Mouse (Mus musculus): ENCODE measurements around the gene Megf8.
"Not testable (repeated sequence)": the region's sequence is repeated elsewhere in the genome, so short reads cannot be mapped to it uniquely, and the experiment has no call there.

Gene Megf8

DNA sequence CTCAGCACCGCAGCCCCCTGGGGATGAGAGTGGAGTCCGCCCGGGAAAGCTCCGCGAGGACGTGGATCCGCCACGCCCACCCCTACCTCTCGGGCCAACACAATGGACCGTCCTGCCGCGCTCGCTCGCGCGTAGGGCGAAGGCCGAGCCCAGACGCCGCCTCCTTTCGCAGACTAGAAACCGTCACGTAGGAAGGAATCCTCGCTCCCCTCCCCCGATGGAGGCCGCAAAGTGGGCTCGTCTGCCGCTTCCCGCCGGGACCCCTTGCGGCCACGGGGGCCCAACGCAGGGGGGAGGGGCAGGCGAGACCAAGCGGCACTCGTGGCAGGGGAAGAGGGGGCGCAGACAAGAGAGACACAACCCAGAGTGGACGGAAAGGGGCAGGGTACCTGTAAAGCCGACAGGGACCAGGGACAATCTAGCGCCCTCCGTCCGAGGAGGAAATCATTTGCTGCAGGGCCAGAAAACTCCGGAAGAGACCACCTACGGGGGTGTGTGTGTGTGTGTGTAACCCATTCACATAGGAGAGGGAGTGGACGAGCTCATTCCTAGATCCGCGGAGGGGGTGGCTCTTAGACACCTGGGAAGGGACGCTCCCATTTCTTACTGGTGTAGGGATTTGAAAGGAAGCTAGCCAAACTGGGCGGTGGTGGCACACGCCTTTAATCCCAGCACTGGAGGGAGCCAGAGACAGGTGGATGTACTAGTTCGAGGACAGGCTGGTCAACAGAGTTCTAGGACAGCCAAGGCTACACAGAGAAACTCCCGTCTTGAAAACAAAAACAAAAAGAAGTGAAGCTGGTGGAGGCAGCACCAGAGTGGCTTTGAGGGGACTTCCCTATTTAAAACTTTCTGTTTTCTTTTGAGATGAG is 19.3 kb upstream of the Megf8 start, which contains the start of gene Pafah1b3:
Gene Pafah1b3, minus strand, starts transcription at position 533 of the 872 bp plus-strand sequence.
- no peak for DNase-seq (ENCODE audit: low read depth)

DNA sequence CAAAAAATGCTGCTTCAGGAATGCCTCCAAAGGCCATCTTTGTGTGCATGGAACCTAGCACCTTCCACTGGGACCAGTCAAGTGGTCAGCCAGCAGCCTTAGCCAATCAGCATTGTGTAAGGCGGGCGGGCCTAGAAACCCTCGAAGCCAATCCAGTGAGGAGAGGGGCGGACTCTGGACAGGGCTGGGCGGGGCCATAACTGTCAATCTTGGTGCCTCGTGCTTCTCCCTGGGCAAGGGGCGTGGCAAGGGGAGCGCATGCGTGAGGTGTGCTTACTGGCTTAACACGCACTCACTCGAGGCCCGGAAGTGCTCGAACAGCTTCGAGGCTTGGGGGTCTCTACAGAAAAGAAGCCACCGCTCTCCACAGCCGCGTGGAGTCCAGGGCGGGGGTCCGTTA is 15.9 kb upstream of the Megf8 start, which contains the start of gene Prr19:
Gene Prr19, plus strand, starts transcription at position 349 of the 400 bp plus-strand sequence.
- no peak for DNase-seq (ENCODE audit: low read depth)

DNA sequence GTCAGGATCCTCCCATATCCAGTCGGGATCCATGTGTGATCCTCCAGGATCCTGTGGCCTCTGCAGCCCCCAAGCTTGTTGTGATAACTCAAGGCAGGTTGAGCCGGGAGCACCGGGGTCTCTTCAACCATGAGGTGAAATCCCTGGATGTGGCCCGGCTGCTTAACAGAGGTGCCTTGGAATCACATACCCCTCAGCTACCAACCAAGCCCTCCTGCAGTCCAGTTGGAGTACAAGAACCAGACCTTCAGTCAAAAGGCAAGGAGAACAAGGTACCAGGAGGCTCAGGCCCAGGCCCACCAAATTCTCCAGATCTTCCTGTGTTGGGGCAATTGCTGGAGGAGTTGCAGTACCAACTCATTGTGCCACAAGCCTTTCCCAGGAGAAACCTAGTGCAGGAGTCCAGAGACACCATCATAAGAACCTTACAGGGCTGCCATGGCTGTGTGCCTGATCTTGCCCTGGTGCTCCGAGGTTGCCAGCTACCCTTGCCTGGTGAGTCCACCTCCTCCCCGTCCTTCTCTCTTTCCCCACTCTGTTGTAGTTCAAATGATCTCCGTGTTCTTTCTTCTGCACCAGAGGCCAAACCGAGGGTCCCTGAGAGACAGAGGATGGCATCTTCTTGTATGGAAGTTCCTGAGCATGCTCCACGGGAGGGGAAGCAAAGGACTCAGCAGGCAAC is 13.8 kb upstream of the Megf8 start:
- DNase-seq (ENCODE audit: low read depth) = no peak

- DNase-seq (ENCODE audit: low read depth) = no peak
Observed at GRCm38 (mm10) chr7:25303685-25304006, 13.3 kb upstream of the Megf8 start.

DNA sequence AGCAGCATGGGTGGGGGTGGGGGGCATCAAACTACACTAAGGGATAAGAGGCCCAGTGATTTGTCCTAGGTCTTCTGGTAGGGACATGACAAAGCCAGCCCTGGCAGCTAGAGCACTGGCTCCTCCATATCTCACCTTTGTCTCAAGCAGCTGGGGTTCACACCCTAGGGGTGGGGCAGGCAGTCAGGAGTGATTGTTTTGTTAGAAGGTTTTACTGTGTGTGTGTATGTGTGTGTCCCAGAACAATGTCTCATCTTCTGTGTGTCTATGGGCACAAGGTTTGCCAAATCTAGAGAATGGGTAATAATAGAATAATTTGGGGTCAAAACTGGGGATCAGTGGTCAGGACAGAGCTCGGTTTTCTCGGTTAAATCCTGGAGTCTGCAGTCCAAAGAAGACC is 11.5 kb upstream of the Megf8 start:
- DNase-seq (ENCODE audit: low read depth) = no peak

DNA sequence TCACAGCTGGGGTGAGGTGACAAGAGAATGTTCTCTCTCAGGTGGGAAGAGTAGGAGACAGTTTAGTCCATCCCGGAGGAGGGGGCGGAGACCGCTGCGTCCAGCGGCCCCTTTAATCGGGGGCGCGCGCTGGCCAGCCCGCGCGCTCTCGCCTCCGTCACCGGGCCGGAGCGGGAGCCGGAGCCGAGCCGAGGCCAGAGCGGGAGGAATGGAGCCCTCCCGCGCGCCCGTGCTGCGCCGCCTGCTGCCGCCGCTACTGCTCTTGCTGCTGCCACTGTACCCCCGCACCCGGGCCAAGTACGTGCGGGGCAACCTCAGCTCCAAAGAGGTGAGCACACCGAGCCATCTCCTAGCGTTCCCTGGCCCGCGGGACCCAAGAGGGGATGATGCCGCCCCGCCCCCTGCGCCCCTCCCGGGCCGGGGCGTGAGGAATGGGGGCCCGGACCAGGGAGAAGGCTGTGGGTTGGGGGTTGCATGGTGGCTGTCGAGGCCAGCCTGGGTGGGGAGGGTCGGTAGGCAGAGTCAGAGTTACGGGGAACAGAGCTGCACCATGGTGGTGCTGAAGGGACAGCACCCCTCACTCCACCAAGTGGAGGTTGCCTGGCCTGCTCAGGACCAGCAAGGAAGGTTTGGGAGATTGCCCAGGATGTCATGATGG is 10.9 kb upstream of the Megf8 start, which contains the start of gene Tmem145:
Gene Tmem145, plus strand, starts transcription at position 151 of the 658 bp plus-strand sequence.
- peak; percentile 59 for DNase-seq (ENCODE audit: low read depth)

DNA sequence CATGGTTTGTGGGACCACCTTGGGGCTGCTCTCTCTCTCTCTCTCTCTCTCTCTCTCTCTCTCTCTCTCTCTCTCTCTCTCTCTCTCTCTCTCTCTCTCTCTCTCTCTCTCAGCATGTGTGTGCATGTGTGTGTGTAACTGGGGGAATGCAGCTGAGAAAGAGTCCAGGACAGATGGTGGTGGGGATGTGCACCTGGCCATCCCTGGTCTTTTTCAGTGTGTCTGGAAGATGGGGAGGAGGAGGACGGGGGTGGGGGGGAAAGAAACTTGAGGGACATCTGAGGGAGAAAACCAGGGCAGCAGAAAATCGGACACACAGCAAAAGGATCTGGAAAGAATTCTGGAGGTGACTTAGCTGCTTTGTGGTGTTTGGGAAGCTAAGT is 10.4 kb upstream of the Megf8 start:
- no peak for DNase-seq (ENCODE audit: low read depth)

DNA sequence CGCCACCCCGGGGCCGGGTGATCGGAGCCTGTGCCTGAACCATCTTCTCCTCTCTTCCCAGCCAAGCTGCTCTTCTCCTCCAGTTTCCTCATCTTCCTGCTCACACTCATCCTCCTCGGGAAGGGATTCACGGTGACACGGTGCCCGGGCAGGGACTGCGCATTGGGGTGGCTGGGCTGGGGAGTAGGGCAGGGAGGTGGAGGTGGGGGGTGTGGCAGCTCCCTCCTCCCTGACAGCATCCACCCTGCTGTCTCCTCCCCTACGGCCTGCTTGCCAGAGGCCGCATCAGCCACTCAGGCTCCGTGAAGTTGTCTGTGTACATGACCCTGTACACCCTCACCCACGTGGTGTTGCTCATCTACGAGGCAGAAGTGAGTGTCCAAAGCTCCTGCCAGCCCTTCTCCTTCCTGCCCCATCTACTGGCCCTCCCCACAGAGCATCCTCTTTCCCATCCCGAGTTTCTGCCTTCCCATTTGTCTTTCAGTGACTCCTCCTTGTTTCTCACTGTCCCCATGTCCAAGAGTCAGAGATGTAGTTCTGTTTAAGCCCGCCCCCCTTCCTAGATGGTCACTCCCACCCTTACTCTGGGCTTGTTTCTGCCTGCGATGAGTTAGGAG is 8.2 kb upstream of the Megf8 start:
- no peak for DNase-seq (ENCODE audit: low read depth)

- no peak for DNase-seq (ENCODE audit: low read depth)
Observed at GRCm38 (mm10) chr7:25309425-25309824, 7.5 kb upstream of the Megf8 start.

GRCm38 (mm10) chr7:25311193-25311592 is 5.8 kb upstream of the Megf8 start:
- DNase-seq (ENCODE audit: low read depth) = no peak

- no peak for DNase-seq (ENCODE audit: low read depth)
Observed at GRCm38 (mm10) chr7:25313325-25313724, 3.6 kb upstream of the Megf8 start.

DNA sequence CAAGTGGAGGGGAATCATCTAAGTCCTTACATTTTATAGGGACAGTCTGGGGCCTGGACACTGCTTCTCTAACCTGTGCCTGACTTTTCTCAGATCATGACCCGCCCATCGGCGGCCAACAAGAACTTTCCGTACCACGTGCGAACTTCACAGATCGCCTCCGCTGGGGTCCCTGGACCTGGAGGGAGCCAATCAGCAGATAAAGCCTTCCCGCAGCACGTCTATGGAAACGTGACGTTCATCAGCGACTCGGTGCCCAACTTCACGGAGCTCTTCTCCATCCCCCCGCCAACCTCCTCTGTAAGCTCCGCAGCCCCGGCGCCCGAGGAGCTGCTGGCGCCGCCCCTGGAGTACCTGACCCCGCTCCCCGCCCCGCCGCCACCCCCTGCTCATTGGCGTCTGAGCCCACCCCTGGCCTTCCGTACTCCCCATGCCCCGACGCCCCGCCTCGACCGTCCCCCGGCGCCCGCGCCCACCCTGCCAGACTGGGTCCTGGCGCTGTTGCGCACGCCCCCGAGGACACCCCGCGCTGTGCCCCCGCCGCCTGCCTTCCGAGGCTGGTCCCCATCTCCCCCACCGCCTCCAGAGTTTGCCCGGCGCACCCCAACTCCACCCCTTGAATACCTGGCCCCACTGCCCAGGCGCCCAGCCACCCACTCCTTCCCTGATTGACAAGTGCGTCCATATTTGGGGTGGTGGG is 2.2 kb upstream of the Megf8 start:
- DNase-seq (ENCODE audit: low read depth) = no peak

GRCm38 (mm10) chr7:25315306-25316041 is 1.5 kb upstream of the Megf8 start:
- DNase-seq (ENCODE audit: low read depth) = no peak

- DNase-seq (ENCODE audit: low read depth) = no peak
Observed at GRCm38 (mm10) chr7:25317446-25317999, 559 bp downstream of the Megf8 start.

DNA sequence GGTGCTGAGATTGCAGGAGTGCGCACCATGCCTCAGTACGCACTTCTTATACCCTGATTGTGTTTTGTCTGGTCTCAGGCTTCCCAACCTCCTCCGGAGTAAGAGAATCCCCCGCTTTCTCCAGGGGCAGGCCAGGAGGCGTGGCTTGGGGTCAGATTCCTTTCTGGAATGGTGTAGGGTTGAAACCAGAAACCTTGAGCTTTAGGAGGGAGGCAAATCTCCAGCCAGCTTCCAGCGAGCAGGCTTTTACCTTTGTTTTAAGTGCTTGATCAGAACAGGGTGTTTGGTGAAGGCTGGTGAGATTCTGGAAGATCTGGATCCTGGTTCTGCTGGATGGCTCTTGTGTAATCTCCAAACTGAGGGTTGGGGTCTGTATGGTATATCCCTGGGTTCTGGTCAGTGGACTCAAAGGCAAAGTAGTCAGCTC is 5.1 kb downstream of the Megf8 start:
- DNase-seq (ENCODE audit: low read depth) = no peak

DNA sequence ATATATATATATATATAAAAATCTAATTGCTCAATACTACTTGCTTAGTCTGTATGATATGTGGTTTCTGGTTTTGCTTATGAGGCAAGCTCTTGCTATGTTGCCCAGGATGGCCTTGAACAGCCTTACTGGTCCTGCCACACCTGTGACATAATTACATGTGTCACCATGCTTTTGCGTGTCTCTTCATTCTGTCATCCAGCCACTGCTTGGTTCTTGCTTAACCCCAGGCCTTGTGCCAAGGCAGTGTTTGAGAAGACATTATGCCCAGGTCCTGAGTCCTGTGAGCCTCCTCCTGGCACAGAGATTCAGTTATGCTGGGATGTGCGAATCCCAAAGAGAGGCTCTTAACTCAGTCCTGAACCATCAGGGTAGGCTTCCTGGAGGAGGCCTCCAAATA is 6.3 kb downstream of the Megf8 start:
- no peak for DNase-seq (ENCODE audit: low read depth)

DNA sequence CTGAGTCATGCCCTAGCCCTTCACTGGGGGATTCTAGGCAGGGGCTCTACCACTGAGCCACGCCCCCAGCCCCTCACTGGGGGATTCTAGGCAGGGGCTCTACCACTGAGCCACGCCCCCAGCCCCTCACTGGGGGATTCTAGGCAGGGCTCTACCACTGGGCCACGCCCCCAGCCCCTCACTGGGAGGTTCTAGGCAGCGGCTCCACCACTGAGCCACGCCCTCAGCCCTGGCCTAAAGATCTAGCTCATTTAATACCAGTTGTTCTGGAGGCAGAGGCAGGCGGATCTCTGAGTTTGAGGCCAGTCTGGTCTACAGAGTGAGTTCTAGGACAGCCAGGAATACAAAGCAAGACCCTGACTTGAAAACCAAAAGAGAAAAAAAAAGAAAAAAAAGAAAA is 8.5 kb downstream of the Megf8 start:
- not testable (repeated sequence) for DNase-seq (ENCODE audit: low read depth)

DNA sequence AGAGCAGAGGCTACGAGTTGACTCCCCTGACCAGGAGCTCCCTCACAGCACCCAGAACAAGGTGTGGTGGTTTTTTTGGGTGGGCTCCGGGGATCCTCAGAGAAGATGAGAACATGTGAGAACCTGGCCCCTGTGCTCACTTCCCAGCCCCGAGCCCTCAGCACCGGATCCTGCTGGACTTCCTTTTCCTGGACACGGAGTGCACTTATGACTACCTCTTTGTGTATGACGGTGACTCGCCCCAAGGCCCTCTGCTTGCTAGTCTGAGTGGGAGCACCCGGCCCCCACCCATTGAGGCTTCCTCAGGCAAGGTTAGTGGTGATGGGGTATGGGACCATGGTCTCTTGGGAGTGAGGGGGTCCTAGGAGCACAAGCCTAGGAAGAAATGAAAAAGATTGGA is 9.3 kb downstream of the Megf8 start:
- no peak for DNase-seq (ENCODE audit: low read depth)

DNA sequence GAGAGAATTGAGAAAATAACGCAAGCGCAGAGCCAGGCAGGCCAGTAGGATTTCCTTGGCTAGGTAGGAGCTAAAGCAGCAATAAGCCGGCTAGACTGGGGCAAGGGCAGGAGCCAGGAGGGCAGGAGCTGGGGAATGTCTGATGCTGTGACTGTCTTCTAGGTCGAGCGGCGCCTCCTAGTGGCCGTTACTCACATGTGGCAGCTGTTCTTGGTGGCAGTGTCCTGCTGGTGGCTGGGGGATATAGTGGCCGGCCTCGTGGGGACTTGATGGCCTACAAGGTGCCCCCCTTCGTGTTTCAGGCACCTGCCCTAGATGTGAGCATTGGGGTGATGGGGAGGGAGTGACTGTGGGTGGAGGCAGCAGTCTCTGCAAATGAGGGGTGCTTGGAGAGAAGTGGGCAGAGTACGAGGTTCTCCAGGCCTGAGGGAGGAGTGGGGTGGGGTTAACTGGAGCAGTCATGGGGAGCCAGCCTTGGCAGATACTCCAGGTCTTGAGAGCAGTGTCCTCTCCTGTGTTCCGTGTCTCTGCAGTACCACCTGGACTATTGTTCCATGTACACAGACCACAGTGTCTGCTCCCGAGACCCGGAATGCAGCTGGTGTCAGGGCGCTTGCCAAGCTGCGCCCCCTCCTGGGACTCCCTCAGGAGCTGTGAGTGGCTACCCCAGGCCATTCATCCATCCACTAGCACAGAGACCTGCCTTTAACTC is 16.8 kb downstream of the Megf8 start:
- peak; percentile 66 for DNase-seq (ENCODE audit: low read depth)

DNA sequence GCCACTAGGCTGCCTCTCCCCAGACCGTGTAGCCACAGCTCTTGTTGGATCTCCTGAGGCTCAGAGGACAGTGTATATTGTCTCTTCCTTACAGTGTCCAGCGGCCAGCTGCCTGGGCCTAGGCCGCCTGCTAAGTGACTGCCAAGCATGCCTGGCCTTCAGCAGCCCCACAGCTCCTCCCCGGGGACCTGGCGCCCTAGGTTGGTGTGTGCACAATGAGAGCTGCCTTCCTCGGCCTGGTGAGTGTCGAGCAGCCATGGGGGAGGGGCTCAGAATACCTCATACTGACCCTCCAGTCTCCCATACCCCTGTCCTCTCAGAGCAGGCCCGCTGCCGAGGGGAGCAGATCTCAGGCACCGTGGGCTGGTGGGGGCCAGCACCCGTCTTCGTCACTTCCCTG is 17.5 kb downstream of the Megf8 start:
- no peak for DNase-seq (ENCODE audit: low read depth)
